Mouse (Mus musculus): ENCODE measurements around the gene Idua.

- TF ChIP-seq CTCF (IDR thresholded peaks at IDR 0.05; ENCODE audit: low read depth, low read length): no peak
- no peak for TF ChIP-seq POLR2A (IDR thresholded peaks at IDR 0.05; ENCODE audit: borderline replicate concordance, low read depth, low read length)
These were observed 5.6 kb upstream of the Idua start for GRCm38 (mm10) chr5:108654444-108654990.

Data from bone marrow macrophage, adult 2 months (primary cell).